Mouse (Mus musculus): Measurements from ENCODE around the gene Tarsl2. TPM values are rescaled to one million over a fixed set of nuclear protein-coding genes. Genes with fewer than 3 reads are reported as not detected.

Tarsl2 gene
- polyA plus RNA-seq, 1 experiment from 2014 or later, result 7.0 TPM

Other genes with a start within 250 kb of the Tarsl2 start
- gene Tjp1, start 117.1 kb upstream of the Tarsl2 start, polyA plus RNA-seq (2015; fragmentation: Nextera tagmentation; extraction: Ambion mirVana), result 36.7 and 41.1 TPM in 2 replicates
- gene Tm2d3, start 46.3 kb downstream of the Tarsl2 start, polyA plus RNA-seq (2015; fragmentation: Nextera tagmentation; extraction: Ambion mirVana), result 79.6 and 93.7 TPM in 2 replicates
- gene Pcsk6, start 216.8 kb downstream of the Tarsl2 start, polyA plus RNA-seq (2015; fragmentation: Nextera tagmentation; extraction: Ambion mirVana), result 7.4 and 8.5 TPM in 2 replicates